Mouse (Mus musculus) cerebellum, postnatal 14 days (tissue): ENCODE data around the gene Eps8.
"Not testable (repeated sequence)": the region's sequence is repeated elsewhere in the genome, so short reads cannot be mapped to it uniquely, and the experiment has no call there.

Source experiments
- DNase-seq, 2 experiments: peaks; one replicate each; pipeline ENCODE4 v3.0.0; 2021; ENCODE audit warnings: mixed read lengths in 2 of 2

The Eps8 gene

DNA sequence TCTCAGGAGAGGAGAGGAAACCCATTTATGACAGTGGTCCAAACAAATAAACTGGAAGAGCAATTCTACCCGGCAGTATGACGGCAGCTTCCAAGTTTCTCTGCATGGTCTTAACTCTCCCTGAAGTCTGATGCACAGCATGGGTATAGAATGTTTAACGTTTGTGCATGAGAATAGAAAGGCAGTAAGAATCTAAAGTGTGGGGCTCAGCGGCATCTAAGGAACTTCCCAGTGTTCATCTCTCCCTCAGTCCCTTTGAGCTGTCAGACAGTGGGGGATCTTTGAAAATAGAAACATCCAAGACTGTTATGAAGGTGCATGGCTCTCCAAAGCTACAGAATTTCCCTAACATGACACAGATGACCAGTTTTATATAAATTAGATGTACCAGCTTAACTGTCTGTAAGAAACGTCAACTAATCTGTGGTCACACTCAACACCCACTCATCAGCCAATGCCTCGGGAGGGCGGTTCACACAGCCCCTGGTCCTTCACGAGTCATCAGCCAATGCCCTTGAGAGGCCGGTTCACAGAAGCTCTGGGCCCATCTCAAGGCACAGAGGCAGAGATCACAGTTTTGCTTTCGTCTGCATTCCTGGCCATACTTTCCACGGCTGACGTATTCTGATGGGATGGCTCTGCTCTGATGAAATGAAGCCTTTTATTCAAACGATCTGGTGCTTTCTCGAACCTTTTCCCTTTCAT, 145.2 kb downstream of the Eps8 start:
- DNase-seq = no peak

DNA sequence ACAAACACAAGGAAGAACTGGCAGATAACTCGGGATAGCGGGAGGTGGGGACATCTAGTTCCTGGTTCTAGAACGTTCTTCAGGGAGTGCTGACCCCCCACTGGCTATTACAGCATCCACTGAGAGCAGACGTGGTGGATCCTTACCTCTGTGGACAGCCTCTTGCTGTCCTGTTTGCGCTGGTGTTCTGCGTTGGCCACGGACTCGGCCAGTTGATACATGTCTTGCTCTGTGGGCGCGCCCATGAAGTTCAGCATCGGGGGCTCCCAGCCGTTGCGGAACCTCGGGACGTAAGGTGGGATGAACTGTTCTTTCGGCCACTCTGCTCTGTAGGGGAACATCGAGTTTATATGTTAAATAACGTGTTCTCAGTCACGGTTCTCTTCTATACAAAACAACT, 145.7 kb downstream of the Eps8 start:
- DNase-seq = no peak

- no peak for DNase-seq
Measured at GRCm38 (mm10) chr6:137506563-137506962, 148.1 kb downstream of the Eps8 start.

- no peak for DNase-seq
Measured at GRCm38 (mm10) chr6:137505555-137506227, 149.0 kb downstream of the Eps8 start.

GRCm38 (mm10) chr6:137504052-137504451, 150.6 kb downstream of the Eps8 start:
- DNase-seq = no peak

DNA sequence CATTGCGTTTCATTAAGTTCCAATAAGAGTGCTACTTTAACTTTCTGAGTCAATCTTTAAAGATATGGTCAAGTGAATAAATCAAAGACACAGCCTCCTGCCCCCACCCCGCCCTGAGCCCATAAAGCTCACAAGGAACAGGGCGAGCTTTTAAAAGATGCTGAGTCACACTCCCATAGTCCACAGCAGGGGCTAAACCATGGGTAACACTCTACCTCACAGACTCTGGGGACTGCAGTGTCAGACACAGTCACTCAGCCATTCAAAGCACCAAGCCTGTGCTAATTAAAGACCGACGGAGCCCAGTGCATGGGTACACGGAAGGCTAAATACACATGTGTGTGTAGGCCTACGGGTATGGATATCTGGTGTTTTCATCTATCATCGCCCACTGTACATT, 151.2 kb downstream of the Eps8 start:
- no peak for DNase-seq

DNA sequence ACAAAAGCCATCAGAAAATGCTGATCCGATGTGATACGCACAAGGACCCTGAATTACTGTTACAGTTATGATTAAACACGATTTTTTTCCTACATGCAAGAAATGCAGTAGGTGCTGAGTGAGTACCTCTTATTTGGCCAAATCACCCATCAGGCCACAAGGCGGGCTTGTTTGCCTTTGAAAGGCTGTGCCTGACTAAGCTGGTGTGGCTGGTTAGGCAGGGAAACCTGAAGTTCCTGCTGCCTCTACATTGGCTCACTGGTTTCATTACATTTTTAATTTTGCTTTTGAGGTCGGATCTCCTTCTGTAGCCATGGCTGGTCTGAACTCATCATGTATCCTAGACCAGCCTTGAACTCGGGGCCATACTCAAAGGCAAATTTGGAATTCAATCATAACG, 151.7 kb downstream of the Eps8 start:
- no peak for DNase-seq

GRCm38 (mm10) chr6:137498781-137499180, 155.9 kb downstream of the Eps8 start:
- DNase-seq = no peak

- DNase-seq = no peak
Measured at GRCm38 (mm10) chr6:137497208-137497835, 157.4 kb downstream of the Eps8 start.

DNA sequence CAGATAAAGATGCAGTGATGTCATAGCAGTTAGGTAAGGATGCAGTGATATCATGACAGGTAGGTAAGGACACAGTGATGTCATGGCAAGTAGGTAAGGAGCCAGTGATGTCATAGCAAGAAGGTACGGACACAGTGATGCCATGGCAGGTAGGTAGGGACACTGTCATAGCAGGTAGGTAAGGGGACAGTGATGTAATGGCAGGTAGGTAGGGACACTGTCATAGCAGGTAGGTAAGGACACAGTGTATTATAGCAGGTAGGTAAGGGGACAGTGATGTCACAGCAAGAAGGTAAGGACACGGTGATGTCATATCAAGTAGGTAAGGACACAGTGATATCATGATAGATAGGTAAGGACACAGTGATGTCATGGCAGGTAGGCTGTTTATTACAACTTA, 158.1 kb downstream of the Eps8 start:
- no peak for DNase-seq

GRCm38 (mm10) chr6:137495233-137495632, 159.4 kb downstream of the Eps8 start:
- DNase-seq = no peak

DNA sequence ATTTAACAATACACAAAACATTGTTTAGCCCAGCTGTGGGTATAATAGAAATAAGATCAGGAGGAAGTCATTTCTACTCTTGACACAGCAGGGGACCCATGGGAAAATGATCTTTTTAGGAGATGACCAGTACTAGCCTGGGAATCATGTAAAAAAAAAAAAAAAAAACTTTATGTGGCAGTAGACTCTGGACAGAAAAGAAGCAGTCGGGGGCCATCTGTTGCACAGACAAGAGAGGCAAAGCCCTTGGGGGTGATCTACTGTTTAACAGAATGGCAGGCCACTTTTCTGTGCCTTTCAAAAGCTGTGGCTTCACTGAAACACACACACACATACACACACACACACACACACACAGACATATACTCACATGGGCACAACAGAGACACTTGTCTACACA, 159.9 kb downstream of the Eps8 start:
- DNase-seq = peak in 1 of 2 experiments; percentile 25

GRCm38 (mm10) chr6:137494136-137494475, 160.6 kb downstream of the Eps8 start:
- no peak for DNase-seq

- DNase-seq = peak; percentile 50 to 66
Measured at GRCm38 (mm10) chr6:137493211-137494135, 161.2 kb downstream of the Eps8 start.

DNA sequence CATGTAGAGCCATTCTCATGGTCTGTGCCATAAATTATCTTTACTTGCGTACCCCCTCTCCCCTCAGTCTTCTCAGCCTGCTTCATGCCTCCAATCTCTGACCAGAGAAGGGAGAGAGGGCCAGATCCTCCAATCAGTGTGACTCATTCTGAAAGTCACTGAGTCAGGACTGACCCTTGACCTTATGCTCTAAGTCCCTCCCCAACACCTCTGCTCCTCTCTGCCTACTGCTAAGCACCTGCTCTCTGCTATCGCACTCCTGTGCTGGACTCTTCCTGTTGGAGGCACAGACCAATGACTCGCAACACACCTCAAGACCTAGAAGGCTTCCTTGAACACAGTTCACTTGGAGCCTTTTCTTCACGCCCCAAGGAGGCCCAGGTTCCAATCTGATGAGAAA, 162.1 kb downstream of the Eps8 start:
- no peak for DNase-seq

DNA sequence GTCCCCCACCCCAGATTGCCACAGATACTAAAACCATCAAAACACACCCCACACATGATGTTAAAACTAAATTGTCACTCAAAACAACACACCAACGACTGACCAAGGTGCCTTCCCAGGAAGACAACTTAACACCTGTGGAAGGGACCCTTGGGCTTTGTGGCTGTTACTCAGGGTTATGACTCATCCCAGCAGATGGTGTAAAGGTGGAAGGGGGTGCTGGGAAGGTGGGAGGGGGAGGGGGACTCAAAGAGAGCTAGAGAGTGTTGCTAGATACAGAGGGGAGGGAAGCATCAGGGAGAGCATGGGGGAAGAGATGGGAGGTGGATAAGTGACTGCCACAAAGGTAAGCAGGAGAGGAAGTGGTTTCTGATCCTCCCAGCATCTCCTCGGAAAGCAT, 163.0 kb downstream of the Eps8 start:
- DNase-seq = no peak

DNA sequence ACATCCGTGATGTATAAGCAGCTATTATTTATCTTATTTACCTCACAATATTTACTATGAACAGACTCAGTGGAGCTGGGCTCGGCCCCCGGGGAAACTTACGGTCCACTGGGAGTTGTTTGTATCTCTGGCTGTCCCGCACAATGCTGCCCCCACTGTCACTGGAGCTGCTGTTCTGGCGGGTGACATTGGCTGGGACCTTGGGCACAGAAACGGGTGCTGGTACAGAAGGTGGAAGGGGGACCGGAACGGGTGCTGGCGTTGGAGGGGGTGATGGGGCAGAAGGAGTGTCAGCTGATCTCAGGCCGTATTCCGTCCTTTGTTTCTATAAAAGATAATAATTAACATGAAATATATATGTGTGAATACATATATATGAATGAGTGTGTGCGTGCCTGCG, 164.6 kb downstream of the Eps8 start:
- no peak for DNase-seq

DNA sequence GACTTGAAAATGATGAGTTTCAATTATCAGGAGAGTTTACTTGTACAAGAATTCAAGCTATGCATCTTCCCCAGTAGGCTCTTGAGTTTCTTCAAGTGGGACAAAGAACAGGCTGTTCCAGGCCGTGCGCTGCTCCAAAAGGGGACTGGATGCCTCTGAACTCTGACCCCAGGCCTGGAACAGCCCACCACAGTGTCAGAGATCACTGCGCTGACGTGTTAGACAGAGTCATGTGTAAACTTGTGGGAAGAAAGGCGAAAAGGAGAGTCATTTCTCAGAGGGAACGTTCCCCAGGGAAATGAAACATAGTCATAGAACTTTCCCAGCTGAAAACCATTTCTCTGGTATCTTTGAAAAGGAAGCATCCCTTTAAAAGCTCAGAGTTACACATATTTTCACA, 167.2 kb downstream of the Eps8 start:
- no peak for DNase-seq

- no peak for DNase-seq
Measured at GRCm38 (mm10) chr6:137482891-137483290, 171.8 kb downstream of the Eps8 start.

GRCm38 (mm10) chr6:137475695-137476094, 179.0 kb downstream of the Eps8 start:
- DNase-seq = not testable (repeated sequence)

- DNase-seq = no peak
Measured at GRCm38 (mm10) chr6:137473433-137473832, 181.2 kb downstream of the Eps8 start.

- peak; percentile 34 to 46 for DNase-seq
Measured at GRCm38 (mm10) chr6:137472129-137472528, 182.5 kb downstream of the Eps8 start.
